Mouse (Mus musculus): ENCODE data around the gene Olfr1354. TPM values are rescaled to one million over a fixed set of nuclear protein-coding genes. Genes with fewer than 3 reads are reported as not detected.
"Not testable (repeated sequence)": the region's sequence is repeated elsewhere in the genome, so short reads cannot be mapped to it uniquely, and the experiment has no call there.

Gene Olfr1354
- not detected in 2 replicates for polyA plus RNA-seq (2015; fragmentation: Nextera tagmentation; extraction: Ambion mirVana)

DNA sequence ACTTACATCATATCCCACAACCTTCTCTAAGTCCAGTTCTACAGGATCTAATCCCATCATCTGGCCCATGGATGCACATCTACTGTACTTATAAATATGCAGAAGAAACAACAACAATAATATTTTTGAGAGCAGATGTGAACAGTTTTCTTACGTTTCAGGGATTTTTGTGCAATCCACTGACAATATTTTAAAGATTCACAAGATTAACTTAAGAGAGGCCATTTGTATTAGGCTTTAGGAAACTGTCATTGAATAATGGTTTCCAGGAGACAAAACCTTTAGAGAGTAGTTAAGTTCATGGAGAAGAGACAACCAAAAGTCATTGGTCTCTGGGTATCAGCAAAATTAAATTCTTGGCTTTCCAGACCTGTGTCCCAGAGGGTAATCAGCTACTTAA lies at the start of gene Olfr1354:
Olfr1354 (plus strand) TSS at position 301 of the 400 bp plus-strand sequence.
- 84% methylated on average over 1 of the region's 1 CpGs for WGBS
- H3K4me1 ChIP-seq (replicated peaks); ATAC-seq; H3K27ac ChIP-seq; H3K9me3 ChIP-seq; H3K9ac ChIP-seq; H3K27me3 ChIP-seq (replicated peaks); H3K36me3 ChIP-seq; H3K4me3 ChIP-seq (replicated peaks); H3K4me2 ChIP-seq (replicated peaks): not testable (repeated sequence)

DNA sequence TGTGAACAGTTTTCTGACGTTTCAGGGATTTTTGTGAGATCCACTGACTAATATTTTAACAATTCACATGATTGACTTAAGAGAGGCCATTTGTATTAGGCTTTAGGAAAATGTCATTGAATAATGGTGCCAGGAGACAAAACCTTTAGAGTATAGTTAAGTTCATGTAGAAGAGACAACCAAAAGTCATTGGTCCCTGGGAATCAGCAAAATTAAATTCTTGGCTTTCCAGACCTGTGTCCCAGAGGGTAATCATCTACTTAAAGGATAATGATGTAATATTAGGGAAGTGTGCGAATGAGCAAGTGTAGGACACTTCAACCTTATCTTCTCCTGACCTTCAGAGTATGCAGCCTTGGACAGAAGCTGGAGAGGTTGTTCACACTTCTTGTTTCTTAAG lies 37.7 kb upstream of the Olfr1354 start, which contains the start of gene Olfr1355:
Olfr1355 (plus strand) TSS at position 301 of the 400 bp plus-strand sequence.
- Histone ChIP-seq H3K9me3 (no peaks in the 10 kb centered on the region), H3K36me3 (no peaks in the 10 kb centered on the region), H3K4me1 (replicated peaks) (no peaks in the 10 kb centered on the region), H3K4me3 (replicated peaks) (no peak within 1 kb of the TSS), H3K4me2 (replicated peaks) (no peak within 1 kb of the TSS), H3K27me3 (replicated peaks) (no peaks in the 10 kb centered on the region), H3K9ac (no peak within 1 kb of the TSS), H3K27ac (no peak within 1 kb of the TSS)
- ATAC-seq: no peak
- 72% methylated on average over 2 of the region's 2 CpGs for WGBS

DNA sequence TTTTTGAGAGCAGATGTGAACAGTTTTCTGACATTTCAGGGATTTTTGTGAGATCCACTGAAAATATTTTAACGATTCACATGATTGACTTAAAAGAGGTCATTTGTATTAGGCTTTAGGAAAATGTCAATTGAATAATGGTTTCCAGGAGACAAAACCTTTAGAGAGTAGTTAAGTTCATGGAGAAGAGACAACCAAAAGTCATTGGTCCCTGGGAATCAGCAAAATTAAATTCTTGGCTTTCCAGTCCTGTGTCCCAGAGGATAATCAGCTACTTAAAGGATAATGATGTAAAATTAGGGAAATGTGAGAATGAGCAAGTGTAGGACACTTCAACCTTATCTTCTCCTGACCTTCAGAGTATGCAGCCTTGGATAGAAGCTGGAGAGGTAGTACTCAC lies 37.4 kb downstream of the Olfr1354 start, which contains the start of gene Olfr8:
Olfr8 (plus strand) TSS at position 301 of the 400 bp plus-strand sequence.
- H3K4me2 ChIP-seq (replicated peaks); H3K4me3 ChIP-seq (replicated peaks); H3K27ac ChIP-seq: not testable (repeated sequence)

DNA sequence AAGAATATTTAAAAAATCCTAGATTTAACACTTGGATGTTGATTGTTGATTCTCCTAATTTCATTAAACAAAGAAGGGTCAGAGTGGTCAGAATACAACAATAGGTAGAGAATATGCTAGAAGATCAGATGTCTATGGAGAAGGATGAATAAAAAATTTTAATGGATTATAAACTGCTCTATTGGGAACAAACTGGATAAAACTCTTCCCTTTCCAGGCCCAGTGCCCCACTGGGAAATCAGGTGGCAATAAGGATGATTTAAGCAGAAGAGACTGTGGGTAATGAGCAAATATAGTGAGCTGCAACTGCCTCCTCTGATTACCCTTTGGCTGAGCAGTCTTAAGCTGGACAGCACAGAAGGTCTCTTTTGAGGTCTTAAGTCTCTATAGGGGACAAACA lies 50.0 kb downstream of the Olfr1354 start, which contains the start of gene Olfr1353:
Olfr1353 (plus strand) TSS at position 301 of the 400 bp plus-strand sequence.
- H3K4me3 ChIP-seq (replicated peaks); H3K27me3 ChIP-seq (replicated peaks); H3K4me2 ChIP-seq (replicated peaks): not testable (repeated sequence)

More for the DNA sequence above, 37.4 kb downstream of the Olfr1354 start, which contains the start of gene Olfr8:
- not testable (repeated sequence) for H3K36me3 ChIP-seq; H3K4me1 ChIP-seq (replicated peaks); H3K27me3 ChIP-seq (replicated peaks); H3K9ac ChIP-seq; H3K9me3 ChIP-seq; ATAC-seq
- WGBS: 78% methylated on average over 1 of the region's 1 CpGs

More for the DNA sequence above, 50.0 kb downstream of the Olfr1354 start, which contains the start of gene Olfr1353:
- ATAC-seq; H3K36me3 ChIP-seq; H3K9ac ChIP-seq; H3K9me3 ChIP-seq; H3K27ac ChIP-seq; H3K4me1 ChIP-seq (replicated peaks): not testable (repeated sequence)

Other genes with a start within 250 kb of the Olfr1354 start
- gene Casp14, start 194.9 kb upstream of the Olfr1354 start, polyA plus RNA-seq (2015; fragmentation: Nextera tagmentation; extraction: Ambion mirVana): 0.11 and 0.14 TPM in 2 replicates
- gene Ccdc105, start 160.1 kb upstream of the Olfr1354 start, polyA plus RNA-seq (2015; fragmentation: Nextera tagmentation; extraction: Ambion mirVana): 0.14 TPM in 1 of 2 replicates, not detected in the other
- gene Slc1a6, start 132.7 kb upstream of the Olfr1354 start, polyA plus RNA-seq (2015; fragmentation: Nextera tagmentation; extraction: Ambion mirVana): 1.3 and 1.5 TPM in 2 replicates
- gene Olfr1356, start 61.0 kb upstream of the Olfr1354 start, polyA plus RNA-seq (2015; fragmentation: Nextera tagmentation; extraction: Ambion mirVana): not detected in 2 replicates
- gene Olfr1355, start 37.6 kb upstream of the Olfr1354 start, polyA plus RNA-seq (2015; fragmentation: Nextera tagmentation; extraction: Ambion mirVana): not detected in 2 replicates
- not detected in 2 replicates for gene Olfr8, start 37.5 kb downstream of the Olfr1354 start, polyA plus RNA-seq (2015; fragmentation: Nextera tagmentation; extraction: Ambion mirVana)
- gene Olfr1353, start 50.1 kb downstream of the Olfr1354 start, polyA plus RNA-seq (2015; fragmentation: Nextera tagmentation; extraction: Ambion mirVana): not detected in 2 replicates
- gene Olfr1352, start 67.9 kb downstream of the Olfr1354 start, polyA plus RNA-seq (2015; fragmentation: Nextera tagmentation; extraction: Ambion mirVana): not detected in 2 replicates
- gene Olfr1351, start 99.3 kb downstream of the Olfr1354 start, polyA plus RNA-seq (2015; fragmentation: Nextera tagmentation; extraction: Ambion mirVana): not detected in 2 replicates
- not detected in 2 replicates for gene Olfr57, start 115.6 kb downstream of the Olfr1354 start, polyA plus RNA-seq (2015; fragmentation: Nextera tagmentation; extraction: Ambion mirVana)
- gene 2610008E11Rik, start 184.4 kb downstream of the Olfr1354 start, polyA plus RNA-seq (2015; fragmentation: Nextera tagmentation; extraction: Ambion mirVana): 20.4 and 20.9 TPM in 2 replicates
- not detected in 2 replicates for gene Vmn2r80, start 235.6 kb downstream of the Olfr1354 start, polyA plus RNA-seq (2015; fragmentation: Nextera tagmentation; extraction: Ambion mirVana)

Measured in intestine, embryonic 15.5 days (tissue).